Mouse (Mus musculus): ENCODE results near the gene Blcap. TPM values are rescaled to one million over a fixed set of nuclear protein-coding genes. Genes with fewer than 3 reads are reported as not detected.
A peak's percentile ranks its signal among the peaks of the same experiment; 100 is the strongest.

Blcap gene
- polyA plus RNA-seq, 1 experiment from 2014 or later: 13.4 TPM

DNA sequence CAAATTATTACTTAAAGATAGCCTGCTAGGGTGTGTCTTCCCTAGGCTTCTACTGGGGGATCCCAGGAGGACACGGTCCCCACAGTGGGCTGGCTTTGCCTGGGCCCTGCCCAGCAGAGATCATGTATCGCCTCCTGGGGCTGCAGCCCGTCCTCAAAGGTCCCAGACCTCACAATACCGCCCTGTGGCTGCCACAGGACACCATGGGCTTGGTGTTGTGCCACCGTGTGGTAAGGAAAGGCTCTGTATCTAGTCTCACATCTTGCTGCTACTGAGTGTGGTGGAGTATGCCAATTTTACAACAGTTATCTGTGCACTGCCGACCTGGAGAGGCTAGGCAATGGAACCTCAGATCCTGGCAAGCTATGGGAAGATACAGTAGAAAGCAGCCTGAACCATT lies 12.6 kb downstream of the Blcap start:
- no peak overlapping the region for H3K9ac ChIP-seq
- no peak overlapping the region for H3K4me3 ChIP-seq
- ATAC-seq: no peak
- 57% methylated on average over 6 of the region's 6 CpGs for WGBS (ENCODE audit: insufficient replicate concordance)
- no peak overlapping the region for H3K27ac ChIP-seq
- H3K4me1 ChIP-seq: peaks cover 14% of the 10 kb centered on the region; the same call in 1 of the 2 replicates
- H3K9me3 ChIP-seq (replicated peaks): peaks cover 17% of the 10 kb centered on the region
- H3K4me2 ChIP-seq: no peak overlapping the region
- H3K27me3 ChIP-seq (replicated peaks): peaks cover 50% of the 10 kb centered on the region
- peaks cover 52% of the 10 kb centered on the region for H3K36me3 ChIP-seq

DNA sequence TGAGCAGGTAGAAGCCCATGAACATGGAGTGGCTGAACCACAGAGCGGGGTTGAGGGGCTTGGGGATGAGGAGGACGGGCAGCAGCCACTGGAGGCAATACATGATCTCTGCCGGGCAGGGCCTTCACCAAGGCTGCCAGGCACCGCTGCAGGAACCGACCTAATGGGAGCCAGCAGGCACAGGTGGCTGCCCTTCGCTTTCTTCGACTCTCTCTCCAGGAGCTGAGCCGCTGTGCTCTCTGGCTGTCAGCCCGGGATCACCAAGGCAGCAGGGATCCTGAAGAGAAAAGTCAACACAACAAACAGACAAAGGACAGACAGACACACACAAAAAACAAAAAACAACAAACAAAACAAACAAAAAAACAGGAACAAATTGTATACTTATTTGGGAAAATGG lies 13.0 kb downstream of the Blcap start:
- Histone ChIP-seq H3K4me2 (no peak overlapping the region), H3K9me3 (replicated peaks) (peaks cover 17% of the 10 kb centered on the region), H3K27me3 (replicated peaks) (peaks cover 46% of the 10 kb centered on the region), H3K27ac (no peak overlapping the region), H3K9ac (no peak overlapping the region), H3K4me1 (peaks cover 12% of the 10 kb centered on the region; the same call in 1 of the 2 replicates), H3K36me3 (peaks cover 52% of the 10 kb centered on the region), H3K4me3 (no peak overlapping the region)
- 80% methylated on average over 9 of the region's 9 CpGs for WGBS (ENCODE audit: insufficient replicate concordance)
- ATAC-seq: no peak

DNA sequence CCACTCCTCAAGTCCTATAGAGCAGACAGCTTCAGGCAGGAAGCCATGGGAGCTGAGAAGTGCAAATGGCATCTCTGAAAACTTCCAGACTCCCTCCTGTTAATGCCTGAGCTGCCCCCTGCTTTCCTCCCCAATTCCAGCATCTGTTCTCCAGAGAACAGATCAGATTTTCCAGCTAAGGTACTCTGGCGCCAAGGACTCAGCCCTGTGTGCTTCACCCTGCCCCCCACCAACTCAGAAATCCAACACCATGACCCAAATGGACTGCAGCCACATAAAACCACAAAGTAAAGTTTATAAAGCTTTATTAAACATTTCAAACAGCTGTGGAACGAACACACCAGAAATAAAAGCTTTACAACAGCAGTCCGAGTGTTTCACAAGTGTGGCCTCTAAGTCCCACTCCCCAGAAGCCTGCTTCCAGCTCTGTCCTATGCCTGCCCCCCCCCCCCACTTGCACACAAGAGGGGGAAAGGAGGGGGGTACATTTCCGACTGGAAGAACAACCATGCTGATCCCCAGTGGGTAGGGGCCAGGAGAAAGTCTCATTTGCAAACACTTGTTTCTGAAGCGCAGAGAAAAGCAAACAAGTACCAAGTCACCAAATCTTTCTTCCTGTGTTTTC lies 14.9 kb downstream of the Blcap start:
- Histone ChIP-seq H3K4me3 (no peak overlapping the region), H3K4me2 (no peak overlapping the region), H3K4me1 (peaks cover 3% of the 10 kb centered on the region; the same call in 1 of the 2 replicates), H3K27ac (no peak overlapping the region), H3K9me3 (replicated peaks) (peaks cover 13% of the 10 kb centered on the region), H3K9ac (no peak overlapping the region), H3K27me3 (replicated peaks) (peaks cover 27% of the 10 kb centered on the region), H3K36me3 (peaks cover 39% of the 10 kb centered on the region)
- ATAC-seq: no peak
- WGBS (ENCODE audit: insufficient replicate concordance): 58% methylated on average over 5 of the region's 5 CpGs

DNA sequence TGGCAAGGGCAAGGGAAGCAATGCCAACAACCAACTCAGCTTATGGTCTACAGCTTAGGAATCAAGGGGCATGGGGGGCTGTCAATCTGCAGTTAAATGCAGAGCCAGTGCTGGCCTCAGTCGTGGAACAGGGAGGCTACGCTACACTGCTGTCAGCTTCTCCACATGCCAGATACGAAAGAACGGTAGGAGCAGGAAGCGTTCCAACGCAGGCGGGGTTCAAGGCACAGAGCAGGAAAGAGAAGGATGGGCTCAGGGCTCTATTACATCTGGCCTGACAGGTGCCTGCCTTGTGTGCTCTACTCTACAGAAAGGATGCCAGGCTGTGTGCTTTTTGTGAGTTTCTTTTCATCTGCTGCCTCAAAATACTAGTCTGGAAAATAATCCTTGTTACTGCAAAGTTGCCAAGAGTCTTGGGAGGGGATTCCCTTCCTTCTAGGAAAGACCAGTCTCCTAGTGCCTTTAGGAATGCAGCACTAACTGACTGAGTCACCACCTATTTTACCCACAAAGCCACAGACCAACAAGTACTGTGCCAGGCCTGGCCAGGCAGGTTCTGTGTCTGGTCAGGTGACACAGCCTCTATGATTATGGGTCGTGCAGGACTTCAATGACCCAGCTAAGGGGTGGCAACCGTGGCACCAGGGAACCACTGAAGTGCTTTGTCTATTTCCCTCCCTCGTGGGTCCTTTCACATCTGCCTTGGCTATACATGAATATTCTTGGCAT lies 18.8 kb downstream of the Blcap start:
- WGBS (ENCODE audit: insufficient replicate concordance): 75% methylated on average over 10 of the region's 10 CpGs
- no peak for ATAC-seq
- Histone ChIP-seq H3K36me3 (peaks cover 17% of the 10 kb centered on the region), H3K9ac (no peak overlapping the region), H3K9me3 (replicated peaks) (no peaks in the 10 kb centered on the region), H3K4me2 (no peak overlapping the region), H3K27me3 (replicated peaks) (no peaks in the 10 kb centered on the region), H3K27ac (no peak overlapping the region), H3K4me1 (0 out of 2 replicates have a peak, but pooled peaks cover 2% of the 10 kb centered on the region), H3K4me3 (no peak overlapping the region)

DNA sequence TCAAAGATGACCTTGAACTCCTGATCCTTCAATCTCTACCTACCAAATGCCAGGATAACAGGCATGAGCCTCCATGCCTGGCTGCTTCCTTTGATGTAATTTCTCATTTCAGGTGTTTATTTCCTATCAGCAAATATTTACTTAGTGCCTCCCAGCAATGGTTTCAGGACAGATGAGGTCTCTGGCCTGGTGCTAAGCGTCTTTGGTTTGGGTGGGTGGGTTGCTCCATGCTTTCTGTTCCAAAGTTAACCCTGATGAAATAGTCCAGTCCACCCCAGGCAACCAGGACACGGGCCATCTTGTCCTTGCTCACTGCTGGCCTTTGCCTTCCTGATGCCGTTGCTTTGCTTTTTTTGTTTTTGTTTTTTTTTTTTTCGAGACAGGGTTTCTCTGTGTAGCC lies 20.8 kb downstream of the Blcap start:
- ATAC-seq: no peak
- H3K27ac ChIP-seq: no peak overlapping the region
- H3K4me2 ChIP-seq: no peak overlapping the region
- WGBS (ENCODE audit: insufficient replicate concordance): 69% methylated on average over 4 of the region's 4 CpGs
- no peaks in the 10 kb centered on the region for H3K9me3 ChIP-seq (replicated peaks)
- H3K36me3 ChIP-seq: peaks cover 7% of the 10 kb centered on the region
- H3K4me3 ChIP-seq: no peak overlapping the region
- H3K9ac ChIP-seq: no peak overlapping the region
- 0 out of 2 replicates have a peak, but pooled peaks cover 2% of the 10 kb centered on the region for H3K4me1 ChIP-seq
- no peaks in the 10 kb centered on the region for H3K27me3 ChIP-seq (replicated peaks)

DNA sequence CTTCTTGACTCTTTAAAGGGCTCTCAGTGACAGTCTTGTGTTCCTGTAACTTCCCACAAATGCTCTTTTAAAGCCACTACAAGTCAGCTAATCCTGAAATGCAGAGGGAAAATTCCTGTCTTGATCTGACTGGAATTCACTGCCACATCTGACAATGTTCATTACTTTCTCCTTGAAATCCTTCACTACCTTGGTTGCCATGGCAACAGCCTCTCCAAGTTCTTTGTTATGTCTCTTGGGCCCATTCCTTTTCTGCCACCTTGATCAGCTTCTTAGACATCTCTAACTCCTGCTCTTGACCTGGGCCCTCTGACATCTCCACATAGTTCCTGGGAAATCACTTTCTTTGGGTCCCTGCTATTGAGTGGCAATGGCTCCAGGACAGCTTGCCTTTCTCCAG lies 24.4 kb downstream of the Blcap start:
- Histone ChIP-seq H3K4me2 (no peak overlapping the region), H3K27me3 (replicated peaks) (no peaks in the 10 kb centered on the region), H3K9ac (no peak overlapping the region), H3K9me3 (replicated peaks) (no peaks in the 10 kb centered on the region), H3K36me3 (peaks cover 11% of the 10 kb centered on the region), H3K4me3 (no peak overlapping the region), H3K4me1 (0 out of 2 replicates have a peak, but pooled peaks cover 2% of the 10 kb centered on the region), H3K27ac (no peak overlapping the region)
- ATAC-seq: no peak

DNA sequence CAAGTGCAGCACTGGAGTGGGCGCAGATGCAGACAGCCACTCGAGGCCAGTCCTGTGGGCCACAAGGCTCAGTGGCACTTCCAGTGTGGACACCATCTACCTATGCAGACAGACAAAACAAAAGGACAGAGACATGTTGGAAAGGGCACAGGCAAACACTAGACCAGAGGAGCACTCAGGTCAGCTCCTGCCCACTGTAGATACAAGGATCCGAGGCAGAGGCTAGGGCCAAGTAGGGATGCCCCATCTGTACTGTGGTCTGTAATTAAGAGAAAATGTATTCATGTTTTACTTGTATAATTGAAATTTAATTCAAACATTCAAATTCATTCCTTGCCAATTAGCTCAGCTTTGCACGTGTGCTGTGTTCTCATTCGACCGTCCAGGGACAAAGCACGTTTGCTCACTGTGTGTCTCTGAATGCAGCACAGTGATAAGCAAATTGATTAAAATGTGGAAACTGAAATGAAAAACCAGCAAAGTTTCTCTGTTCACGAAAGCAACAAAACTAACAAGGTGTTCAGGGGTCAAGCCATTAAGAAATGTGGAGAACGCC lies 26.7 kb downstream of the Blcap start:
- Histone ChIP-seq H3K4me1 (peaks cover 16% of the 10 kb centered on the region), H3K36me3 (peaks cover 11% of the 10 kb centered on the region), H3K27me3 (replicated peaks) (no peaks in the 10 kb centered on the region), H3K9ac (no peak overlapping the region), H3K4me2 (no peak overlapping the region), H3K9me3 (replicated peaks) (no peaks in the 10 kb centered on the region), H3K27ac (no peak overlapping the region), H3K4me3 (no peak overlapping the region)
- ATAC-seq: no peak
- 75% methylated on average over 9 of the region's 9 CpGs for WGBS (ENCODE audit: insufficient replicate concordance)

DNA sequence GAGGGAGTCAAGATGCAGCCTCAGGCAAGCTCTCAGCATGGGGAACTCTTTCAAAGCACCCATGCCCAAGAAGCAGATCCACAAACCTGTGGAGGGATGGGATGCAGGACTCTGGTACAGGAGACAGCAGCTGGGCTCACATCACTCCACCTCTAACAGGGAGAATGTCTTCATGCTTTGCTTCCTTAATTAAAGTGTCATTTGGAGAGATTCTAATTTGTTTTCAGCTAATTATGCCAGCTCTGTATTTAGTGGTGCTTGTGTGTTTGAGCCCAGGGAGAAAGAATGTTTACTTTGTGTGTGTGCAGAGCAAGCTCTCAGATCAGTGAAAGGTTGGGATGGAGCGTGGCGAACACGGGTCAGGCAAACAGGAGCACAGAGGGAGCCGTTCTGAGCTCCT lies 28.7 kb downstream of the Blcap start:
- no peak for ATAC-seq
- peaks cover 4% of the 10 kb centered on the region; the same call in 1 of the 2 replicates for H3K36me3 ChIP-seq
- H3K4me1 ChIP-seq: peaks cover 16% of the 10 kb centered on the region
- H3K27ac ChIP-seq: no peak overlapping the region
- H3K4me2 ChIP-seq: no peak overlapping the region
- 68% methylated on average over 4 of the region's 4 CpGs for WGBS (ENCODE audit: insufficient replicate concordance)
- H3K9me3 ChIP-seq (replicated peaks): no peaks in the 10 kb centered on the region
- H3K4me3 ChIP-seq: no peak overlapping the region
- no peak overlapping the region for H3K9ac ChIP-seq
- H3K27me3 ChIP-seq (replicated peaks): peaks cover 3% of the 10 kb centered on the region; the same call in 1 of the 2 replicates

DNA sequence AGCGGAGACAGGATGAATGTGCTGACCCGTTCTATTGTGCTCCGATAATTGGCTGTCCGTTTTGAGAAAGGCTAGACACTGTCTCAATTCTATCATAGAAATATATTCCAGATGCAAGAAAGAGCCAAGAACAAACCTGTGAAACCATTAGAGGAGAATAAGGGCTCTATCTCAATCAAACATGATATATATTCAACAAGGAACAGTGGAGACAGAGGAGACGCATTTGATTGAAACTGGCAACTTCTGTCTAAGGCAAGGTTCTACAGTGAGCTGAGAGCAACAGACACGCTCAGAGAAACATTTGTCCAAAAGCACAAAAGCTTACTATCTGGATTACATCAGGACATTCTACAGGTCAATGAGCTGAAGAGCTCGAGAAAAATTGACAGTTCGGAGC lies 29.4 kb downstream of the Blcap start:
- H3K36me3 ChIP-seq: 0 out of 2 replicates have a peak, but pooled peaks cover 4% of the 10 kb centered on the region
- H3K9me3 ChIP-seq (replicated peaks): no peaks in the 10 kb centered on the region
- ATAC-seq: no peak
- H3K4me1 ChIP-seq: peaks cover 19% of the 10 kb centered on the region
- no peak overlapping the region for H3K27ac ChIP-seq
- no peak overlapping the region for H3K4me2 ChIP-seq
- no peak overlapping the region for H3K4me3 ChIP-seq
- 73% methylated on average over 8 of the region's 8 CpGs for WGBS (ENCODE audit: insufficient replicate concordance)
- no peak overlapping the region for H3K9ac ChIP-seq
- H3K27me3 ChIP-seq (replicated peaks): peaks cover 5% of the 10 kb centered on the region; the same call in 1 of the 2 replicates

DNA sequence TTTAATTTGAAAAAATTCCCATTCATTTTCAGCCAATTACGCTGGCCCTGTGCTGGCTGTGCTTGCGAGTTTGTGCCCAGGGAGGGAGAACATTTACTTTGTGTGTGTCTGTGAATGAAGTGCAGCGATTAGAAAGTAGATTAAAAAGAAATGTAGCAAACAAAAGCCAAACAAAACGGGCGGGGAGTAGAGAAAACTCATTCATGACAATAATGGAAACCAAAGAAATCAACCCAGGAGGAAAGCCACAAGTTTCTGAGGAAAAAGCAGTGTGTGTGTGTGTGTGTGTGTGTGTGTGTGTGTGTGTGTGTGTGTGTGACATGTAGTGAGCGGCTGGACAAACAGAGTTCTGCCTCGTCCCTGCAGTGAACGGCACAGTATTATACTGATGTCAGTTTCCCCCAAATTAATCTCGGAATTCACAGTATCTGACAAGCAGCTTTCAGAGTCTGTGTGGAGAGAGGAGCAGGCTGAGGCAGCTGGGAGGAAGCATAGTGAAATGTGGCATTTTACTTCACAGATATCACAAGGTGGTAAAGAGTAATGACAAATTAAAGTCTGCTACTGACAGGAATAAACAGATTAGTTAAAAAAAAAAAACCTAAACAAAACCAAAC lies 30.0 kb downstream of the Blcap start:
- no peak for ATAC-seq
- 63% methylated on average over 9 of the region's 9 CpGs for WGBS (ENCODE audit: insufficient replicate concordance)

DNA sequence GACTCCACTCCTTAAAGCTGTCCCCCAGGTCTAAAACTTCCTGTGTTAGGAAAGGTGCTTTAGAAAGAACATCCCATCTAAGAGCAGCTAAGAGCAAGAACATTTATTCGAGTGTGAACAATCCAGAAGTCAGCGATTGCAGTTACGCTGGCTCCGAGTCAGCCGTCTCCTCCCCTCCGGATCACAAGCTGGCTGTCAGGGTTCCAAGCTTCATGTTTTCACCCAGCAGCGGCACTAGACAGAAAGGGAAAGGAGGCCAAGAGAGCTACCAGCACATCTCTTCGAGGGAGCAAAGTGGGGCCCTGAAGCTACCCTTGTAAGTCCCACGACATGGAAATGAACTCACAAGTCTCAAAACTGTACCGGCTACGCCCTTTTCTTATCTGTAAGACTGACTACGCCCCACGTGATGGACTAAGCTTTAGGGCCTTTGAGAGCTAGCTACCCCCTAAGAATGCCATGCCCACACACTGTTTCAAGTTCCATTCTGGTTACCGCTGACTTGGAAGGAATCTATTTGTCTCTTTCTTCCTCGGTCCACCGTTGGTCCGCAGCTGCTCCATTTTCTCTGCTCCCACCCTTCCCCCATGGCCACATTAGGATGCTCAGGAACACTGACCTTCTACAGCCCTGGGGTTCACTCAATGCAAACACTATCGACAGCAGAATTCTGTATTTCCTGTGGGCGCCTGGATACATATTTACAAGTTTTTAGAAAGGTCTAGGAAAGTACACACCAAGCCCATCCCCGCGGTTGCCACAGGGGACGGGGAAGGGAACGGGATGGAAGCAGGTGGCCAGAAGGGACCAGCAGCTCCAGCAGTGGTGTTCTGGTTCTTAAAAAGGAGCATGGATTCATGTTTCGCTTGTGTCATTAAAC lies 30.8 kb downstream of the Blcap start:
- ATAC-seq: no peak
- Histone ChIP-seq H3K4me3 (no peak overlapping the region), H3K27me3 (replicated peaks) (peaks cover 8% of the 10 kb centered on the region; the same call in 1 of the 2 replicates), H3K4me1 (peaks cover 20% of the 10 kb centered on the region), H3K9ac (no peak overlapping the region), H3K36me3 (0 out of 2 replicates have a peak, but pooled peaks cover 4% of the 10 kb centered on the region), H3K27ac (no peak overlapping the region), H3K9me3 (replicated peaks) (no peaks in the 10 kb centered on the region), H3K4me2 (peak overlapping the region; percentile 4; the same call in 1 of the 2 replicates)
- 66% methylated on average over 24 of the region's 24 CpGs for WGBS (ENCODE audit: insufficient replicate concordance)

More for the DNA sequence above, 30.0 kb downstream of the Blcap start:
- H3K27ac ChIP-seq: no peak overlapping the region
- H3K9ac ChIP-seq: no peak overlapping the region
- H3K36me3 ChIP-seq: 0 out of 2 replicates have a peak, but pooled peaks cover 4% of the 10 kb centered on the region
- no peak overlapping the region for H3K4me2 ChIP-seq
- H3K27me3 ChIP-seq (replicated peaks): peaks cover 7% of the 10 kb centered on the region; the same call in 1 of the 2 replicates
- no peak overlapping the region for H3K4me3 ChIP-seq
- peaks cover 20% of the 10 kb centered on the region for H3K4me1 ChIP-seq
- no peaks in the 10 kb centered on the region for H3K9me3 ChIP-seq (replicated peaks)
